Mouse (Mus musculus) E14TG2a.4 (cell line): ENCODE measurements around the gene Ahcyl1.

Source experiments
- CTCF ChIP-seq: conservative IDR thresholded peaks from 2 replicates; pipeline ENCODE4 v1.5.1; 2014; ENCODE audit warnings: low read length
- NANOG ChIP-seq: IDR thresholded peaks from 2 replicates; pipeline ENCODE4 v1.6.1; 2014; ENCODE audit warnings: borderline replicate concordance, low read length, mixed read lengths
- POU5F1 ChIP-seq: IDR thresholded peaks from 2 replicates; pipeline ENCODE4 v1.6.1; 2014; ENCODE audit warnings: low read length, borderline replicate concordance

DNA sequence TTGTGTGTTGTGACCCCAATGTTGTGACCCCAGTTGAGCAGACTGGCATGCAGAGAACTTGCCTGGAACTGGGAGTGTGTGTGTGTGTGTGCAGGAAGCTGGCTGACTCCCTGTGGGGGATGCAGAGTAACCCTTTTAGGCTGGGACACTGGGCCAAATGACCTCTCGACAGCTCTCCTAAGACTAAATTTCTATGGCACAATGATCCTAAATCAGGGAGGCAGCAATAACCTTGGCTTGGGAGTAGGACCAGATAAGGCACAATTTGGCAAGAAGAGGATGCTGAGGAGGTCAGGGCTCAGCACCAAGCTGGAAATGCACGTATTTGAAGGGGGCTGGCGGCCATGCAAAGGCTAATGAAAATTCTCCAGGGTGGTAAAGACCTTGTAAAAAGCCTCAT is 49.7 kb upstream of the Ahcyl1 start:
- TF ChIP-seq CTCF (no peak), NANOG (no peak), POU5F1 (no peak)
